Mouse (Mus musculus): ENCODE measurements around the gene Piwil1.

- TF ChIP-seq CTCF (IDR thresholded peaks at IDR 0.05; ENCODE audit: extremely low read depth, insufficient read depth, insufficient read length, insufficient replicate concordance) (no peak), POLR2A (IDR thresholded peaks at IDR 0.05; ENCODE audit: low read depth, low read length) (no peak)
Observed at GRCm38 (mm10) chr5:128674124-128674523, 28.2 kb upstream of the Piwil1 start.
